Mouse (Mus musculus) hindbrain, embryonic 15.5 days (tissue): Measurements from ENCODE around the gene Zmiz1. TPM values are rescaled to one million over a fixed set of nuclear protein-coding genes. Genes with fewer than 3 reads are reported as not detected.

Experiments used
- ATAC-seq: fragments of 200-750 bp; cut with Nextera tagmentation; 2 replicates; pipeline ENCODE4 v1.8.0; 2017; ENCODE audit warnings: low read depth, moderate number of reproducible peaks, moderate TSS enrichment; ENCODE audit not compliant: low FRiP score
- H3K27ac ChIP-seq: fragments of 300-500 bp; sonication (generic); replicated peaks from 2 replicates; pipeline ENCODE4 v1.5.1; 2015; ENCODE audit warnings: mild to moderate bottlenecking, inconsistent platforms
- H3K27me3 ChIP-seq: fragments of 300-500 bp; sonication (generic); 2 replicates; pipeline ENCODE4 v1.6.1; 2015; ENCODE audit warnings: control low read depth, inconsistent platforms
- H3K36me3 ChIP-seq: fragments of 300-500 bp; sonication (generic); 2 replicates; pipeline ENCODE4 v1.6.1; 2015; ENCODE audit warnings: control low read depth, inconsistent platforms
- H3K4me1 ChIP-seq: fragments of 300-500 bp; sonication (generic); replicated peaks from 2 replicates; pipeline ENCODE4 v1.6.1; 2015; ENCODE audit warnings: control low read depth, inconsistent platforms
- H3K4me2 ChIP-seq: fragments of 300-500 bp; sonication (generic); 2 replicates; pipeline ENCODE4 v1.6.1; 2015; ENCODE audit warnings: moderate library complexity, mild to moderate bottlenecking, inconsistent platforms
- H3K4me3 ChIP-seq: fragments of 300-500 bp; sonication (generic); 2 replicates; pipeline ENCODE4 v1.5.1; 2015; ENCODE audit warnings: mild to moderate bottlenecking, inconsistent platforms
- H3K9ac ChIP-seq: fragments of 300-500 bp; sonication (generic); 2 replicates; pipeline ENCODE4 v1.6.1; 2015; ENCODE audit warnings: inconsistent platforms
- H3K9me3 ChIP-seq: fragments of 300-500 bp; sonication (generic); 2 replicates; pipeline ENCODE4 v1.6.1; 2016; ENCODE audit warnings: control low read depth, inconsistent platforms
- WGBS: fragments of 180-500 bp; shearing (Covaris S2); methylation state at CpG from one replicate; pipeline ENCODE4 v1.1.7; 2015; 5-methylcytosine and 5-hydroxymethylcytosine counted together
- polyA plus RNA-seq: library from polyadenylated mRNA; unstranded; fragments of >200 nt; fragmentation: Nextera tagmentation; extraction: Ambion mirVana; gene quantifications from 2 replicates; pipeline ENCODE4 v1.2.1, GENCODE M21; 2015

The Zmiz1 gene
- polyA plus RNA-seq = 70.9 and 72.6 TPM in 2 replicates

- WGBS = under 1% methylated on average over 42 of the region's 42 CpGs
- peak within 1 kb of the TSS; percentile 80 for H3K4me2 ChIP-seq
- peak within 1 kb of the TSS; percentile 98 for H3K27ac ChIP-seq
- H3K27me3 ChIP-seq = no peaks in the 10 kb centered on the region
- peak; percentile 57 for ATAC-seq
- H3K4me1 ChIP-seq = peaks cover 55% of the 10 kb centered on the region
- peak within 1 kb of the TSS; percentile 57 for H3K4me3 ChIP-seq
- no peaks in the 10 kb centered on the region for H3K36me3 ChIP-seq
- peak within 1 kb of the TSS; percentile 91 for H3K9ac ChIP-seq
- no peaks in the 10 kb centered on the region for H3K9me3 ChIP-seq
Observed at GRCm38 (mm10) chr14:25459016-25459393, at the start of gene Zmiz1. Gene Zmiz1, plus strand, starts transcription at chr14:25459185.

- Histone ChIP-seq H3K27me3 (no peaks in the 10 kb centered on the region), H3K4me2 (no peak overlapping the region), H3K36me3 (no peaks in the 10 kb centered on the region), H3K9me3 (no peaks in the 10 kb centered on the region), H3K4me3 (no peak overlapping the region), H3K27ac (no peak overlapping the region), H3K9ac (no peak overlapping the region), H3K4me1 (no peaks in the 10 kb centered on the region)
- 80% methylated on average over 9 of the region's 9 CpGs for WGBS
- ATAC-seq = no peak
Observed at GRCm38 (mm10) chr14:25411848-25412527, 47.0 kb upstream of the Zmiz1 start.

- no peak for ATAC-seq
- H3K9me3 ChIP-seq = no peaks in the 10 kb centered on the region
- WGBS = 96% methylated on average over 10 of the region's 10 CpGs
- no peak overlapping the region for H3K27ac ChIP-seq
- H3K27me3 ChIP-seq = no peaks in the 10 kb centered on the region
- H3K36me3 ChIP-seq = no peaks in the 10 kb centered on the region
- H3K4me2 ChIP-seq = no peak overlapping the region
- H3K9ac ChIP-seq = no peak overlapping the region
- H3K4me1 ChIP-seq = no peaks in the 10 kb centered on the region
- H3K4me3 ChIP-seq = no peak overlapping the region
Observed at GRCm38 (mm10) chr14:25412811-25413210, 46.2 kb upstream of the Zmiz1 start.

GRCm38 (mm10) chr14:25413510-25413909, 45.5 kb upstream of the Zmiz1 start:
- Histone ChIP-seq H3K27ac (no peak overlapping the region), H3K4me1 (no peaks in the 10 kb centered on the region), H3K36me3 (no peaks in the 10 kb centered on the region), H3K4me2 (no peak overlapping the region), H3K27me3 (no peaks in the 10 kb centered on the region), H3K9ac (no peak overlapping the region), H3K9me3 (no peaks in the 10 kb centered on the region), H3K4me3 (no peak overlapping the region)
- WGBS = 77% methylated on average over 3 of the region's 3 CpGs
- ATAC-seq = no peak

- Histone ChIP-seq H3K4me3 (no peak overlapping the region), H3K4me1 (no peaks in the 10 kb centered on the region), H3K36me3 (no peaks in the 10 kb centered on the region), H3K9me3 (no peaks in the 10 kb centered on the region), H3K9ac (no peak overlapping the region), H3K4me2 (no peak overlapping the region), H3K27ac (no peak overlapping the region), H3K27me3 (no peaks in the 10 kb centered on the region)
- no peak for ATAC-seq
- WGBS = 79% methylated on average over 4 of the region's 4 CpGs
Observed at GRCm38 (mm10) chr14:25414115-25414514, 44.9 kb upstream of the Zmiz1 start.

- Histone ChIP-seq H3K27me3 (no peaks in the 10 kb centered on the region), H3K4me2 (no peak overlapping the region), H3K4me3 (no peak overlapping the region), H3K9ac (no peak overlapping the region), H3K36me3 (no peaks in the 10 kb centered on the region), H3K9me3 (no peaks in the 10 kb centered on the region), H3K27ac (no peak overlapping the region), H3K4me1 (peaks cover 28% of the 10 kb centered on the region)
- WGBS = 72% methylated on average over 7 of the region's 7 CpGs
- ATAC-seq = no peak
Observed at GRCm38 (mm10) chr14:25420001-25420690, 38.8 kb upstream of the Zmiz1 start.

- Histone ChIP-seq H3K4me2 (no peak overlapping the region), H3K27ac (peak overlapping the region; percentile 81), H3K4me1 (peaks cover 28% of the 10 kb centered on the region), H3K4me3 (no peak overlapping the region), H3K9me3 (no peaks in the 10 kb centered on the region), H3K9ac (no peak overlapping the region), H3K27me3 (no peaks in the 10 kb centered on the region), H3K36me3 (no peaks in the 10 kb centered on the region)
- 71% methylated on average over 1 of the region's 1 CpGs for WGBS
- peak; percentile 45; the same call in 1 of the 2 replicates for ATAC-seq
Observed at GRCm38 (mm10) chr14:25420987-25421386, 38.0 kb upstream of the Zmiz1 start.

- H3K4me3 ChIP-seq = no peak overlapping the region
- H3K9me3 ChIP-seq = no peaks in the 10 kb centered on the region
- H3K4me2 ChIP-seq = no peak overlapping the region
- H3K36me3 ChIP-seq = no peaks in the 10 kb centered on the region
- peaks cover 28% of the 10 kb centered on the region for H3K4me1 ChIP-seq
- peak; percentile 91 for ATAC-seq
- no peaks in the 10 kb centered on the region for H3K27me3 ChIP-seq
- no peak overlapping the region for H3K9ac ChIP-seq
- whole genome bisulfite sequencing = 12% methylated on average over 13 of the region's 13 CpGs
- peak overlapping the region; percentile 81 for H3K27ac ChIP-seq
Observed at GRCm38 (mm10) chr14:25421596-25422001, 37.4 kb upstream of the Zmiz1 start.

GRCm38 (mm10) chr14:25422946-25423345, 36.0 kb upstream of the Zmiz1 start:
- no peaks in the 10 kb centered on the region for H3K9me3 ChIP-seq
- no peaks in the 10 kb centered on the region for H3K36me3 ChIP-seq
- no peaks in the 10 kb centered on the region for H3K27me3 ChIP-seq
- no peak overlapping the region for H3K4me3 ChIP-seq
- WGBS = 76% methylated on average over 1 of the region's 1 CpGs
- H3K4me1 ChIP-seq = peaks cover 28% of the 10 kb centered on the region
- no peak for ATAC-seq
- H3K27ac ChIP-seq = no peak overlapping the region
- no peak overlapping the region for H3K9ac ChIP-seq
- H3K4me2 ChIP-seq = no peak overlapping the region

GRCm38 (mm10) chr14:25423721-25424443, 35.1 kb upstream of the Zmiz1 start:
- Histone ChIP-seq H3K9me3 (no peaks in the 10 kb centered on the region), H3K4me2 (no peak overlapping the region), H3K9ac (no peak overlapping the region), H3K27me3 (no peaks in the 10 kb centered on the region), H3K4me3 (no peak overlapping the region), H3K4me1 (peaks cover 28% of the 10 kb centered on the region), H3K36me3 (no peaks in the 10 kb centered on the region), H3K27ac (no peak overlapping the region)
- WGBS = 76% methylated on average over 7 of the region's 7 CpGs
- no peak for ATAC-seq

- no peak overlapping the region for H3K4me2 ChIP-seq
- ATAC-seq = no peak
- no peaks in the 10 kb centered on the region for H3K4me1 ChIP-seq
- no peak overlapping the region for H3K4me3 ChIP-seq
- H3K9ac ChIP-seq = no peak overlapping the region
- H3K27ac ChIP-seq = no peak overlapping the region
- no peaks in the 10 kb centered on the region for H3K9me3 ChIP-seq
- no peaks in the 10 kb centered on the region for H3K27me3 ChIP-seq
- H3K36me3 ChIP-seq = no peaks in the 10 kb centered on the region
Observed at GRCm38 (mm10) chr14:25438255-25438654, 20.7 kb upstream of the Zmiz1 start.

GRCm38 (mm10) chr14:25440116-25440515, 18.9 kb upstream of the Zmiz1 start:
- Histone ChIP-seq H3K36me3 (no peaks in the 10 kb centered on the region), H3K27me3 (no peaks in the 10 kb centered on the region), H3K9ac (no peak overlapping the region), H3K4me1 (no peaks in the 10 kb centered on the region), H3K4me3 (no peak overlapping the region), H3K27ac (no peak overlapping the region), H3K9me3 (no peaks in the 10 kb centered on the region), H3K4me2 (no peak overlapping the region)
- 28% methylated on average over 1 of the region's 1 CpGs for WGBS
- no peak for ATAC-seq
